Mouse (Mus musculus) embryonic facial prominence, embryonic 10.5 days (tissue): ENCODE data around the gene Gse1. TPM values are rescaled to one million over a fixed set of nuclear protein-coding genes. Genes with fewer than 3 reads are reported as not detected.

Experiments
- DNase-seq: peaks from one replicate; pipeline ENCODE4 v3.0.0-alpha.2; 2017; ENCODE audit warnings: low spot score
- H3K27ac ChIP-seq: fragments of 300-500 bp; sonication (generic); replicated peaks from 2 replicates; pipeline ENCODE4 v1.5.1; 2016; ENCODE audit warnings: mild to moderate bottlenecking
- H3K27me3 ChIP-seq: fragments of 300-500 bp; sonication (generic); replicated peaks from 2 replicates; pipeline ENCODE4 v1.6.1; 2016; ENCODE audit warnings: low read depth, mild to moderate bottlenecking; ENCODE audit not compliant: poor library complexity, severe bottlenecking
- H3K36me3 ChIP-seq: fragments of 300-500 bp; sonication (generic); replicated peaks from 2 replicates; pipeline ENCODE4 v1.6.1; 2016; ENCODE audit warnings: mild to moderate bottlenecking, moderate library complexity
- H3K4me1 ChIP-seq: fragments of 300-500 bp; sonication (generic); 2 replicates; pipeline ENCODE4 v1.6.1; 2016
- H3K4me3 ChIP-seq: fragments of 300-500 bp; sonication (generic); 2 replicates; pipeline ENCODE4 v1.5.1; 2016; ENCODE audit warnings: mild to moderate bottlenecking, moderate library complexity
- H3K9me3 ChIP-seq: fragments of 300-500 bp; sonication (generic); 2 replicates; pipeline ENCODE4 v1.6.1; 2016; ENCODE audit warnings: mild to moderate bottlenecking
- WGBS: fragments of 180-500 bp; shearing (Covaris S2); methylation state at CpG from one replicate; pipeline ENCODE4 v1.1.7; 2016; 5-methylcytosine and 5-hydroxymethylcytosine counted together
- polyA plus RNA-seq: library from polyadenylated mRNA; unstranded; fragments of >200 nt; fragmentation: Nextera tagmentation; extraction: Ambion mirVana; gene quantifications from 2 replicates; pipeline ENCODE4 v1.2.1, GENCODE M21; 2016

Gse1 gene
- polyA plus RNA-seq, 1 experiment from 2014 or later, result 10.2 TPM

DNA sequence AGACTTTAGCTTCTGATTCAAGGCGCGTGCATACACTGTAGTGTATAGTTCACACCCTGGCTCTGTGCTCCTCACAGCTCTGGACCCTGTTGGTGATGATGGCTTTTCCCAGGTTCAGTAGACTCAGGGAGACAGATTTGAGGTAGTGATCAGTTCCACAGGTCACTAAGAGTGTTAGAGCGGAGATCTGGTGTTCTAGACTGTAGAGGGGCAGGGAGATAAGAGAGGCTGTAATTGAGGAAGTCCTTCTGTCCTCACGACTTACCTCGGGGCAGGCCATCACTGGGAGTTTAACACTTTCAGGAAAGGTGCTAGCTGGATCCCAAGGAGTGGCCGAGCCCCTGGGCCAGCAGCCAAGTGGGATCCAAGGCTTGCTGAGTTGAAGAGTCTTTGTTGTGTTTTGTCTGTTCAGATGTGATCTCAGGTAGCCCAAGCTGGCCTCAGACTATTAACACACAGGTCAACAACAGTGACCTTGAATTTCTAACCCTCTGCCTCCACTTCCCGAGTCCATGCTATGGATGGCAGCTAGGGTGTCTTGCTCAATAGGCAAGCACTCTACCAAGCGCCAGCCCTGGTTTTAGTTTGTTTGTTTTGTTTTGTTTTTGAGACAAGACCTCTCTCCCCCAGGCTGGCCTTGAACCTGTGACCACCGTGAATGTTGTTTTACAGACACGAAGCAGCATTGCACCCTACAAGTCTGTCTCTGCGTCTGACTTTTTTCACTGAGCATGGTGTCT is 246.4 kb downstream of the Gse1 start:
- Histone ChIP-seq H3K4me1 (peaks cover 97% of the 10 kb centered on the region), H3K27ac (peak overlapping the region; percentile 41; the same call in 1 of the 2 replicates), H3K27me3 (peaks cover 23% of the 10 kb centered on the region), H3K4me3 (no peak overlapping the region), H3K36me3 (no peaks in the 10 kb centered on the region), H3K9me3 (no peaks in the 10 kb centered on the region)
- WGBS, result 72% methylated on average over 11 of the region's 11 CpGs
- no peak for DNase-seq

DNA sequence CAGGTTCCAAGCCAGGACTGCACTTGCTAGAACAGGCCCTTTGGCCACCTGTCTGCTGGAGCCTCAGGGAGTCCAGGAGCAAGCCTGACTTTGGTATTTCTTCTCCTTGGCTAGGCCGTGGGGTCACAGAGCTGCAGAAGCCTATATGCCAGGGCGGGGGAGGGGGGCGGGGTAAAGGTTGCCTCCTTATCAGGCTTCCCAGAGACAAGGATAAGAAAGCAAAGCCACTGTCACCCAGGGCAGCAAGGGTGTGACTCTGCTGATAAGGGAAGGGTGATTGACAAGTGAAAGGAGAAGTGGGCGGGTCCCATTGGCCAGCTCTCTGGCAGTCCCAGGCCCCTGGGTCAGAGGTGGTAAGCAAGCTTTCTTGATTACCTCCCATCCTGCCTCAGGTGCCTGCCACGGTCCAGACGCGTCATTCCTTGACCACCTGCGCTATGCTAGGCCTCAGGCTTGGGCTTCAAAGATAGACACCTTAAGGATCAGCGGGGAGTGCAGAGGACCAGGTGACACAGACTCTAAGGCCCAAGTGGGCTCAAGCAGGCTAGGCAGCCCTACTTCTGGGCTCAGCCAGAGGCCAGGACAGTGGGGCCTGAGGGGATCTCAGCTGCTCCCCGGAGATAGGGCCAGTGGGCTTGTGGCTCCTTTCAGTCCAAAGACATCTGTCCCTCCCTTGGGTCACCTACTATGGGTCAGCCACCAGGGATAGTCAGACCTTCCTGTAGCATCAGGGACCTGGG is 247.4 kb downstream of the Gse1 start:
- Histone ChIP-seq H3K36me3 (no peaks in the 10 kb centered on the region), H3K4me3 (no peak overlapping the region), H3K27me3 (peaks cover 23% of the 10 kb centered on the region), H3K27ac (peak overlapping the region; percentile 60), H3K9me3 (no peaks in the 10 kb centered on the region), H3K4me1 (peaks cover 90% of the 10 kb centered on the region)
- 63% methylated on average over 10 of the region's 10 CpGs for WGBS
- DNase-seq, result no peak

DNA sequence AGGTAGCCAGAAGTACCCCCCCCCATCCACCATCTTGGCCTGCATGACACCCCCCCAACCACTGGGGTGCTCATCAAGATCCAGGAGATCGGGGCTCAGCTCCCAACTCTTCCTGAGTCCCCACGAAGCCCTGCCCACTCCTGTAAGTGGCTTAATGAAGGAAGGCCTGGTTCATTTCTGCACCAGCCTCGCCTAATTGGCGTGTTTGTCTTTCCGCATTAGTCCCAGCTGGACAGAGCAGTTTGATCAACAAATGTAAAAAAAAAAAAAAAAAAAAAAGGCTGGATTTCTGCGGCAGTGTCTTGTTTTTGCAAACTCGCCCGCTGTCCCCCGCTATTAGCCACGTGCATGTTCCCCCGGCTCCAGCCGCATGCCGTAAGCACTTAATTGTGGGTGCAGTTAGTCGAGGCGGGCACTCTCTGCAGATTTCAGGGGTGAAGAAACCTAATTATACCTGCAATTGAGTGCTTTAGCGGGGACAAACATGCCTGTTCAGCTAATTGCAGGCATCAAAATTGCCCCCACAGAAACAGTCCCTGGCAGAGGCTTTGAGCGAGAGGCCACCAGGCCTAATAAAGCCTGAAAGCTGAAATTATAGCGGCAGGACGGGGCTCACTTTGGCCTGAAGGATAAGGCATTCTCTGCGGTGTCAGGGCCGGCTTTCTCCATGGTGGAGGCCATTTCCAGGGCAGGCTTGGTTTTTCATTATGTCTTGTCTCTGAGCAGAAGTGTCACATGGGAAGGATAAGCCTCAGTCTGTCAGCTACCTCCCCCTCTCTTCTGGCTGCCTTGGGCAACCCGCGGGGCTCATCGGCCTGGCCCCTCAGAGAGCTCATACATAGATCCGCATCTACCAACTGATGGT is 248.7 kb downstream of the Gse1 start:
- 31% methylated on average over 25 of the region's 25 CpGs for WGBS
- Histone ChIP-seq H3K4me3 (no peak overlapping the region), H3K9me3 (no peaks in the 10 kb centered on the region), H3K27me3 (peaks cover 19% of the 10 kb centered on the region), H3K36me3 (no peaks in the 10 kb centered on the region), H3K4me1 (peaks cover 88% of the 10 kb centered on the region), H3K27ac (peak overlapping the region; percentile 60)
- DNase-seq, result peak; percentile 49

DNA sequence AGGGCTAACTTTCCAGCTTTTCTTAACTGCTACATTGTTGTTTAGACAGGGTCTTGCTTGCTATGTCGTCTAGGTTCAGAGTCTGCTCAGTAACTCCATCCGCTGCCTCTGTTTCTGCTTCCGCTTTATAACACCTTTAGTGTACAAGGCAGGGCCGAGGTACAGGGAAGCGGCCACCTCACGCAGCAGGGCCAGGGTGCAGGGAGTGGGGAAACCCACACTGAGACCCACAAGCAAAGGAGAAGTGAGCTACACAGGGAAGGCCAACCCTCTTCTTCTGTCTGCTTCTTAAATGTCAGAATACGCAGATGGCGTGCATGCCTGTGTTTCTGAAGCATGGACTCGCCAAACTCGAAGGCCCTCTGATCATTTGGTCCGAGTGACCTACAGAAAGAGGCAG is 250.5 kb downstream of the Gse1 start:
- no peak overlapping the region for H3K27ac ChIP-seq
- WGBS, result 90% methylated on average over 11 of the region's 11 CpGs
- no peaks in the 10 kb centered on the region for H3K36me3 ChIP-seq

DNA sequence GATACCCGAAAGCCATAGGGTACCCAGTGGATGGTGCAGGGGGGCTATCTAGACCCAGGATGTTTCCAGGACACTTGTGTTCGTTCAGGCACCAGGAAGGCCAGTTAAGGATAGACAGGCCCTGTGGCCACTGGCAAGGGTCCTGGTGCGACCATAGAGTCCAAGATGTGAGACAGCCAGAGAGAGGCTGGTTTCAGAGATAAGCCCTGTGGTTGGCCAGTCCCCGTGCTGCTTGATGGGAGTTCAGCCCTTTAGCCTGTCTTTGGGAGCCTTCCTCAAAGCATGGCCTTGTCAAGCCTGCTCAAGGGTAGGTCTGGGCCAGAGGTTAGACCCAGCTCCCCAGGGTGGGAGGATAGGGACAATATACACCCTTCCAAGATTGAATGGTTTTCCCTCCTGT is 251.4 kb downstream of the Gse1 start:
- Histone ChIP-seq H3K4me3 (no peak overlapping the region), H3K9me3 (no peaks in the 10 kb centered on the region), H3K4me1 (peaks cover 84% of the 10 kb centered on the region), H3K27ac (0 out of 2 replicates have a peak overlapping the region, but pooled peaks have one; percentile 25), H3K36me3 (no peaks in the 10 kb centered on the region), H3K27me3 (peaks cover 32% of the 10 kb centered on the region)
- no peak for DNase-seq
- 85% methylated on average over 4 of the region's 4 CpGs for WGBS

More for the DNA sequence above, 250.5 kb downstream of the Gse1 start:
- no peak for DNase-seq
- H3K9me3 ChIP-seq, result no peaks in the 10 kb centered on the region
- H3K4me1 ChIP-seq, result peaks cover 84% of the 10 kb centered on the region
- peaks cover 22% of the 10 kb centered on the region for H3K27me3 ChIP-seq
- H3K4me3 ChIP-seq, result no peak overlapping the region

DNA sequence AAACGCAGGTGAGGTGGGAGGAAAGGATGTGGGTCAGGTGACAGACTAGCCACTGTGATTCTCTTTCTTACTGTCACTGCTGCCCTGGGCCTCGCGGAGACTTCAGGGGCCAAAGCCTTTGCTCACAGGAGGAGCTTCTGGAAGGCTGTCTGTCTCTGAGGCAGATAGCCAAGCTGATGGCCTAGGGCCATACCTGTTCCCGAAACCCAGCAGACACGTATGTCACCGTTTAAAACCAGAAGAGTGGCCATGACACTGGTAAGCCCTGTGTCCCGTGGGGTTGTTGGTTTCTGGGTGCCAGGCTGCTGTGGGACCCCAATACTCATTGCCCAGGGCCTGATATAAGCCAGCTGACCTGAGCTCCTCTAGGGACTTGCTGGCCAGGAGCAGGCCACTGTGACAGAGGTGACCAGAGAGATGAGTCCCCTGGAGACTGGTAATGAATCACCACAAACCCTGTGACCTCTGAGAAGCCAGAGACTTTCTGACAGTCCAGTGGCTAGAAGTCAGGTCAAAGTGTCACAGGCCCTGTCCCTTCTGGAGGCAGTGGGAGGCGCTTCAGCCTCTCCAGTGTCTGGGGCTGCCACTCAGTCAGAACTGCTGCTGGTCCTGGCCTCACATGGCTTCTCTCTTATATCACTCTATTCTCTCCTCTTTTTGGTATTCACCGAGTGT is 253.9 kb downstream of the Gse1 start:
- Histone ChIP-seq H3K36me3 (no peaks in the 10 kb centered on the region), H3K27me3 (peaks cover 45% of the 10 kb centered on the region), H3K27ac (peak overlapping the region; percentile 59), H3K9me3 (no peaks in the 10 kb centered on the region), H3K4me3 (no peak overlapping the region), H3K4me1 (peaks cover 84% of the 10 kb centered on the region)
- 67% methylated on average over 9 of the region's 9 CpGs for WGBS
- DNase-seq, result no peak

DNA sequence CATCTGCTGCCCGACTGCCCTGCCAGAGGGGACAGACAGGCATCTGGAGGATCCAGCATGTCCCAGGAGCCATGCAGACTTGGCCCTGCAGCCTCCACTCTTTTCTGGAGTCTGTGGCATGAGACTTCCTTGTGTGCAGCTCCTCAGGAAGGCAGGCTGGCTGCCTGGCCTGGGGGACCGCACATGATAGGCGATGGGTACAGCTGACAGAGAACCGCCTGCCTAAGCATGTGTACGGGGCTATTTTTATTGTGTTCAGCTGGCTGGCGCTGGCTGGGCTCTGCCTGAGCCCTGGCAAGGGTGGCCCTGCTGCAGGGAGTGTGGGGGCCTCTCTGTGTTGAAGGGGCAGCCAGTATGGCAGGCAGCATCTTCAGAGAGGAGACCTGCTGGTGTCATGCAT is 256.2 kb downstream of the Gse1 start:
- Histone ChIP-seq H3K27ac (peak overlapping the region; percentile 67), H3K27me3 (peaks cover 38% of the 10 kb centered on the region), H3K4me3 (peak overlapping the region; percentile 13; the same call in 1 of the 2 replicates), H3K4me1 (peaks cover 85% of the 10 kb centered on the region), H3K36me3 (no peaks in the 10 kb centered on the region), H3K9me3 (no peaks in the 10 kb centered on the region)
- WGBS, result 73% methylated on average over 6 of the region's 6 CpGs
- DNase-seq, result no peak

DNA sequence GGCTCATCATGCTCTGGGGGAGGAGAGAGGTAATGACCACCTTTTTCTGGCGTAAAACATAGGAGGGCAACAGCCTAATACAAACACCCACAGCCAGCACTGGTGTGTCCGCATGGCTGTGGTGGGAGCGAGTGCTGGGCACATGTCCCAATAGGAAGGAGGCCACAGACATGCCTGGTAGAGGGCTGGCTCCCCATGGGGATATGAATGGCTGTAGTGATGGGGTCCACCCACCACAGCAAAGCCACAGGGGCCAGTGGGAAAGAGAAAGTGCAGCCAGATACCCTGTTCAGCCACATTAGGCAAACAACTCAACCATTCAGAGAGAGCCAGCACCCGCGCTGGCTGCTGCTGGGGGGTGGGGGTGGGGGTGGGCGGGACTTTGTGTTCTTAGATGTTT is 256.9 kb downstream of the Gse1 start:
- 0 out of 2 replicates have a peak overlapping the region, but pooled peaks have one; percentile 87 for H3K4me3 ChIP-seq
- no peaks in the 10 kb centered on the region for H3K9me3 ChIP-seq
- no peak for DNase-seq
- H3K27me3 ChIP-seq, result peaks cover 42% of the 10 kb centered on the region
- WGBS, result 34% methylated on average over 6 of the region's 6 CpGs
- no peaks in the 10 kb centered on the region for H3K36me3 ChIP-seq
- peaks cover 88% of the 10 kb centered on the region for H3K4me1 ChIP-seq
- peak overlapping the region; percentile 67 for H3K27ac ChIP-seq

DNA sequence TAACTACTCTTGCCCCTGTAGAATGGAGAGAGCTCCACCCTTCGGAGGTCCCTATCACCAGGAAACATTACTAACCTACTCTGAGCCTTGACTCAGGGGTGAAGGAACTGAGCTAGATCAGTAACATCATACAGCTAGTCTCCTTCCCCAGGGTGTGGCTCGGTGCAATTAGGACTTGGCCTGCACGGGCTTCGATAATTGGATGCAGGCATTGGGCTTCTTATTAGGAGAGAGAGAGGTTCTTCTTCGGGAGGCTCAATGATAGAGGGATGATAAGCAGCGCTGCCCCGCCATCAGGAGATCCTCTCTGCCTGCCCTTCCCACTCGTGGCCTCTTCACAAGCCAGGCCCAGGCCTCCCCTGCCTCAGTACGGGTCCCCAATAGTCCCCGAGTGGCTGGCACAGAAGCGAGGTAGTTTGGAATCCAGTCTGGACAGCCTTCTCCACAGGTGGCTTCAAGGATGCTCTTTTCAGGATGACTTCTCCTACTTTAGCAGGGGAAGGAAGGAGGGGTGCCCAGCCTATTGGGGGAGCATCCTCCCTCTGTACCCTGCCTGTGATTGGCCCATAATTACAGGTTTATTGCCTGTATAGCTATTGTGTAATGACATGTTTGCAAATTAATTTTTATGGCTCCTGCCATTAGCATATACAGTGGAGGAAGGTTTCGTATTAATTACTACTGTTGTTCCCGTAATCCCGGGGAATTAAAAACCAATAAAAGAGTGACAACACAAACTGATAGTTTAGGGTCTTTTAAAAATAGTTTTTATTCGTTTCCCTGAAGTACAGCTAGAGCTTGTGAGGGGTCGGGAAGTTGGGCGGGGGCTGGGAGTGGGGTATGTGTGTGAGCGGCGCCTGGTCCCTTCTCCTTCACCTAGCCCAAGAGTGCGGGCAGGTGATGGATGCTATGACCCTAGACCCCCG is 257.6 kb downstream of the Gse1 start:
- DNase-seq, result no peak
- no peaks in the 10 kb centered on the region for H3K9me3 ChIP-seq
- peak overlapping the region; percentile 94 for H3K27ac ChIP-seq
- H3K27me3 ChIP-seq, result peaks cover 49% of the 10 kb centered on the region
- peaks cover 95% of the 10 kb centered on the region for H3K4me1 ChIP-seq
- H3K4me3 ChIP-seq, result peak overlapping the region; percentile 87
- 14% methylated on average over 21 of the region's 21 CpGs for WGBS
- H3K36me3 ChIP-seq, result no peaks in the 10 kb centered on the region

DNA sequence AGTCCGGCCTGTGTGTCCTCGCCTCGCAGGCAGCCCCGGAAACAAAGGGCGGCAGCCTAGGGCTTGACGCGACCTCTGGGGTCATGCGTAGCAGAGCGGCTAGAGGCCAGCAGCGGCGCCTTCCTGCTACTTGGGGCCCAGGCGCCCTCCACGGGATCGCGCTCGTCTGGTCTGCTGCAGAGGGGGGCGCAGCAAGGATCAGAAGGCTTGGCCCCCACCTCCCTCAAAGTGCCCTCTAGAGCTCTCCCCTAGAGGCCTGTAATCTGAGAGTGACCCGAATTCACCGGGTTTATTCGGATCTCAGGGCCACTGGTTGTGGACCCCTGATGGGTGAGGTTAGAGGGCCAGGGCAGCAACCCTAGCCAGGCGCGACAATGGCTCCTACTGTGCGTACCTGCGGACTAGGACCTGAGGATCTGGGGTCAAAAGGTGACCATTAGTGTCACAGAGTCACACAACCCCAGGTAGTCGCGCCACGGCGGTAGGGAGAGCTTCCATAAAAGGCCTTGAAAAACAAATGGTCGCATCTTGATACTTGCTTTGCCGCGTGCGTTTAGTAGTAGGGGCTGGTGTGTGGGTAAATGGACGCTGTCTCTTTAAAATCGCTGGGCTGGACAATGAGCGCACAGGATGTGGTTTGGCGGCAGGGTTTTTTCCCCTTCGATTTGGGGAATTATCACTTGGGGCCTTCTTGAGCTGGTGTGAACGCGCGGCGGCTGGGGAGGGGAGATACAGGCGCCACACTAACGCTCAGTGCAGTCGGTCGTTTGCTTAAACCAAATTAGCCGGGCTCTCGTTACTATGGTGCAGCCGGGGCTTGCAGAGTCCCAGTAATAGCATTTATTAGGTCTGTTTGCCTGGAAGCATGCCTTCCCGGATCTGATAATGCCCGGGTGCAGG is 258.5 kb downstream of the Gse1 start:
- H3K9me3 ChIP-seq, result no peaks in the 10 kb centered on the region
- no peaks in the 10 kb centered on the region for H3K36me3 ChIP-seq
- peak overlapping the region; percentile 87 for H3K4me3 ChIP-seq
- H3K27me3 ChIP-seq, result peaks cover 58% of the 10 kb centered on the region
- under 1% methylated on average over 50 of the region's 50 CpGs for WGBS
- peak; percentile 78 for DNase-seq
- peaks cover 96% of the 10 kb centered on the region for H3K4me1 ChIP-seq
- H3K27ac ChIP-seq, result peak overlapping the region; percentile 94
